Mouse (Mus musculus) heart, postnatal 36 days (tissue): ENCODE results near the gene Gm34653. TPM values are rescaled to one million over a fixed set of nuclear protein-coding genes. Genes with fewer than 3 reads are reported as not detected.
"Not testable (repeated sequence)": the region's sequence is repeated elsewhere in the genome, so short reads cannot be mapped to it uniquely, and the experiment has no call there.

Experiments
- DNase-seq, 2 experiments: peaks; one replicate each; pipeline ENCODE4 v3.0.0; 2021 to 2022
- intact Hi-C: fragments of 180-260 bp; cut with DNase I; formaldehyde crosslinking; loops from one replicate; pipeline ENCODE4 v1.15.1; 2025
- total RNA-seq, 2 experiments: library from RNA; stranded (reverse); gene quantifications; 2 replicates each; pipeline ENCODE4 v1.2.3; 2021

Gm34653 gene
- total RNA-seq, 2 experiments from 2014 or later = not detected

DNA sequence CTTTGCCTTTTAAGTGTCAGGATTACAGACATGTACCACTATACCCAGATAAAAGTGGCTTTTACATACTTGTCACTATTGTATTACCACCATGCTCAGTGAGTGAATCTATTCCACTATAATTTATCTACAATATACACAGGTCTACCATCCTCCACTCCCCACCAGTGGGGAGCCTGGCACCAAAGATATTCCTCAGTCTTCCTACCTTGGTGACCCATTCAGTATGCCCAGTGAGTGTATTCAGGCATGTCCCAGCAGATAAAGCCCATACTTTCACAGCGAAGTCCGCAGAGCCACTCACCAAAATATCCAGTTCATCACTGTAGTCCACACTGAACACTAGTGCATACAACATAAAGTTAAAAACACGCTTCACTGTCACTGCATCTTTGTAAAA is 22.0 kb upstream of the Gm34653 start:
- DNase-seq = no peak
- intact Hi-C loops = no loop called here

DNA sequence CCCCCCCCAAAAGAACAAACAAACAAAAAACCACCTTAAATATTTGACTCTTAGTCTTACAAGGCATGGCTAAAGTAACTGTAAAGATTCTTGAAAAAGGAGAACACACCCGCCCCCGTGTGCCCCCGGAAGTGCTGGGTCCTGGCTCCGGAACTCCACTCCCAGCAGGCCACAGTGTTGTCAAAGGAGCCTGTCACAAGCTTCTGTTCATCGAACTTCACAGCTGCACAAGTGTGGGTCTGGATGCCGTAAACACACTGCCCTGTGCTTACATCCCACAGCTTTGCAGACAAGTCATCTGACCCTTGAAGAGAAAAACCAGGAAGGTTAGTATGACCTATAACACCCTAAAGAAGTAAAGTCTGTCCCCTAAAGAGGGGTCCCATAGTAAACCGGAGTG is 20.1 kb upstream of the Gm34653 start:
- no peak for DNase-seq
- intact Hi-C loops = no loop called here

DNA sequence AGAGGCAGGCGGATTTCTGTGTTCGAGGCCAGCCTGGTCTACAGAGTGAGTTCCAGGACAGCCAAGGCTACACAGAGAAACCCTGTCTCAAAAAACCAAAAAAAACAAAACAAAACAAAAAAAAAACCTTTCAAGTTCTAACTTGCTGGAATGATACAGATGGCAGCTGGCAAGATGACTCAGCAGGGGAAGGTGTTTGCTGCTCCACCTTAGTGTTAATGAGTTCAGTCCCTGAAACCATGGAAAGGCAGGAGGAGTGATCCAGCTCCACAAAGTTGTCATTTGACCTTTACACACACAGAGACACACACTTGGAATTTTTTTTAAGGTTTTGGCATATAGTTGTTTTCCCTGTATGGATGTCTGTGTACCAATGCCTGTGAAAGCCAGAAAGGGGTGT is 16.9 kb upstream of the Gm34653 start:
- intact Hi-C loops, DNase-seq: not testable (repeated sequence)

DNA sequence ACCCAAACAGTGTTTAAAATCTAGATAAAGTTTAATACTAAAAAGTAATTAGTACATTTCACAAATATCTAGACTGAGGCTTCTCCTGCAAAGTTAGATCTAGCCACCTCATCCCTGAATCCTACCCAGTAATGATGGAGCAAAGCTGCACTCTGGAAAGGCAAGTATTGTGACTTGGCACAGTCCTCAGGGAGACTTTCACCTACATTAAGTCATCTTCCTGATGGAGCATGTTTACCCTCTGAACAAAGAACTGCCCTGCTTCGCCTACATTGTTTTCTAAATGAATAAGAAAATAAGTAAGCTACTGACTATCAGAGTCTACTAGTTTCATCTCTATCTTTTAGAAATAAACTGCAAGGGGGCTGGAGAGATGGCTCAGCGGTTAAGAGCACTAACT is 14.3 kb upstream of the Gm34653 start:
- DNase-seq = no peak
- intact Hi-C loops = no loop called here

DNA sequence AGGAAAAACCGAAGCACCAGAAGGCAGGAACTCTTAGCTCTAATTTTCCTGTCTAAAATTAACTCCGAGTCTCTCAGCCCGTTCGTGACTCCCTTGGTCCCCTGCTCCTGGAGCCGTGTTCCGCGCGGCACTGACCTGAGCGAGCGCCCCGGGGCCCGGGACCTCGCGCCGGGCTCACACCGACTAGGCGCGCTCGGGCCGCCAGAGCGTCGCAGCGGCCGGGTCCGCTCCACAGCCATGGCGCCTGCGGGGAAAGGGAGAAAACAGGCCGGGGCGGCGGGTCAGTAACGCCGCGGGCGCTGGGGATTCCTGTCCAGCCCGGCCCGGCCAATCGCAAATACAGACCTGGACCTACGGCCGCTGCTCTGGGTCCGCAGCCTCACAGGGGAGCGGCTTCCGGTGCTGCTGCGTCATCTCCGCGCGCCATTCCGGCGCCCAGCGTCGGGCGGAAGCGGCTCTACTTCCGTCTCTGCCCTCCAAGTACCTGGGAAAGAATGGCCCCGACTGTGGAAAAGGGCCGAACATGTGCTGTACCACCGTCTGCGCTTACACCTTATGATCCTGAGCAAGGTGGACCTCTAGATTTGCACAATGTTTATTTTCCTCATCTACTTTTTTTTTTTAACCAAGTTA is 6.9 kb upstream of the Gm34653 start, which contains the start of gene Fbxw2:
TSS of gene Fbxw2 (minus strand) at position 485 of the 633 bp plus-strand sequence.
- intact Hi-C loops = loop anchor here (2.0 to 5.0 kb wide), 3 partner anchors 21 to 76 kb away; no protein-coding TSS in a partner anchor

DNA sequence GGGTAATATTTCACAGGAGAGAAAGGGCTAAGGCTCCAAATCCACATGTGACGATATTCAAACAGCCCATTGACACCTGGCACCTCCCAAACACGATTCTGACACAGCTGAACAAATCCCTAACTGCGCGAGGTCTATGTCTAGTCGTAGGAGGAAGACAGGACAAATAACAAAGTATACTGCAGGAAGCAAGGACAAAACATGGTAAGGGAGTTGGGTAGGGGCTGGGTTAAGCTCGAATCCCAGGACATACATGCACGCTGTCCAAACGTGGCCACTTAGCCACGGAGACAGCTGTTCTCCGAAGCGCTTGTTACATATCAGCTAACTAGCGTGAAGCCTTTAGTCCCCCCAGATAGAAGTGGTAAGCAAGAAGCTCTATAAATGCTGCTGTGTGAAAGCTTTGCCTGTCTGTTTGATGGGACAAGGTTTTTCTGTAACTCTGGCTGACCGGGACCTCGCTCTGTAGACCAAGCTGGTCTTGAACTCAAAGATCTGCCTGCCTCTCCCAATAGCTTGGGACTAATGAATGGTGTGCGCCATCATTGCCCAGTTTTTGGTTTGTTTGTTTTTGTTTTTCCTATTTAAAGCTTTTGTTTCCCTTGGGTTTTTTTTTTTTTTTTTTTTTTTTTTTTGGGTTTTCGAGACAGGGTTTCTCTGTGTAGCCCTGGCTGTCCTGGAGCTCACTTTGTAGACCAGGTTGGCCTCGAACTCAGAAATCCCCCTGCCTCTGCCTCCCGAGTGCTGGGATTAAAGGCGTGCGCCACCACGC is 6.2 kb upstream of the Gm34653 start:
- intact Hi-C loops = loop anchor here (2.0 to 5.0 kb wide), 2 partner anchors 44 to 76 kb away; no protein-coding TSS in a partner anchor
- DNase-seq = peak in 1 of 2 experiments; percentile 8

More for the DNA sequence above, 6.9 kb upstream of the Gm34653 start, which contains the start of gene Fbxw2:
- DNase-seq = peak; percentile 92 to 93

DNA sequence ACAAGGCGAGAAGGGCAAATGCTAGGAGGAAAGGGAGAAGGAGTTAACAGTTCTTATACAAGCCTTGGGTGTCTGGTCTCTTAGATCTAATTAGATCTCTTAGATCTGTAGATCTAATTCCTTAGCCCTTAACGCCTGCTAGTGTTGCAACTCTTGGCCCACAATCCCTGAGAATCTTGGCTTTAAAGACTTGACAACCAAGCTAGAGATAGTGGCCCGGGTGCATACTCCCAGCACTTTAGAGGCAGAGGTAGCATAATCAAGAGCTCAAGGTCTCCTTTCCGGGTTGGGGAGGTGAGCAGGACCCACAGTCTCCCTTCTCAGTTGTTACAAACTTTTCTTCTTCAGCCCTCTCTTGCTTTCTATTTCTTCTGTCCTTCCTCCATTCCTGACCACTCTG is 5.2 kb upstream of the Gm34653 start:
- intact Hi-C loops = loop anchor here (2.0 to 5.0 kb wide), 2 partner anchors 43 to 75 kb away; no protein-coding TSS in a partner anchor

DNA sequence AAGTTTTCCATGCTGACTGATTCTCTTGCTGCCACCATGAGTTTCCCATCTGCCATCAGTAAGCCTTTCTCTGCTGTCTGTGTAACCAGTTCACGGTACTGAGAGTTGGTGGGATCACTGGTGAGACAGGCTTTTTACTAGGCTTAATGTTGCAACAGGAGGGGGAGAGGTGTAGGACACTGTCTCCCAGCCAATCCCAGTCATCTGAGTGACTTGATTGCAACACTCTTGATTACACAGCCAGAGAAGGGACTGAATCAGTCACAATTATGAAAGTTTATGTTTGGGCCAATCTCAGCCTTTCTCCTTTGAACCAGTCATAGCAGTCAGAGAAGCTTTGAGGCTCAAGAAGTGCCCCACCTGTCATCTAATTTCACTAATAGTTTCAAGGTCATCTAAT is 4.8 kb upstream of the Gm34653 start:
- no peak for DNase-seq
- intact Hi-C loops = loop anchor here (5.0 kb wide), 1 partner anchor 74 kb away; no protein-coding TSS in a partner anchor

More for the DNA sequence above, 5.2 kb upstream of the Gm34653 start:
- no peak for DNase-seq

DNA sequence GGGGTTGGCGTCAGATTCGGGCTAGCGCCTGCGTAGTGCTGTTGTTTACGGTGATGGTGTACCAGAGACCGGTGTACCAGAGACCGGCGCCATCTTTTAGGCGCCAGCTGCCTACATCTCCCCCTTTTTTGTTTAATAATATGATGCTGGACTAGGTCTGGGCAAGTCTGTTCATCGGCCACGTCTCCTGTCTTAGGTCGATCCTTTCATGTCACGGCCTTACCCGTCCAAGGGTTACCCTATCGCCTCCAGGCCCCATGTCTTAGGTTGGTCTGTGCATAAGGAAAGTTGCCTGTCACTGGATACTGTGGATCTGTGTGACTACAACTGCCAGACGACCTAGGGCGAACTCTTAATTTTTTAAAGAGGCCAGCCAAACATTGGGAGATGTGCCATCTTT is 2.7 kb upstream of the Gm34653 start:
- intact Hi-C loops, DNase-seq: not testable (repeated sequence)

DNA sequence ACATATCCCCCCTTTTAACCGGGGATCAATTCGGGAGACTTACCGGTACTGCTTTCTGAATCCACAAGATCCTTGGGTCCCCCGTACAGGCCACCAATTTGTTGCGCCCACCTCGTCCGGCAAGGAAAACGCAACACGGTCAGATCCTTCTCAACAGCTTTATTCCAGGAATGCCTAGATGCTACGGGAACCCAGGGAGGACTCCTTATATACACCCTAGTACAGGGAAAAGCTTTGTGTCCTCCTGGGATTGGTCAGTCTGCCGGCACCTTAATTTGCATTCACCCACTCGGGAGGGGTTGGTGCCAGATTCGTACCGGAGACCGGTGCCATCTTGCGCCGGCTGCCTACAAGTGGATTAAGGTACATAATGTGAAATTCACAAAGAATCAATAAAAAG is 817 bp downstream of the Gm34653 start:
- DNase-seq = no peak
- intact Hi-C loops = no loop called here

DNA sequence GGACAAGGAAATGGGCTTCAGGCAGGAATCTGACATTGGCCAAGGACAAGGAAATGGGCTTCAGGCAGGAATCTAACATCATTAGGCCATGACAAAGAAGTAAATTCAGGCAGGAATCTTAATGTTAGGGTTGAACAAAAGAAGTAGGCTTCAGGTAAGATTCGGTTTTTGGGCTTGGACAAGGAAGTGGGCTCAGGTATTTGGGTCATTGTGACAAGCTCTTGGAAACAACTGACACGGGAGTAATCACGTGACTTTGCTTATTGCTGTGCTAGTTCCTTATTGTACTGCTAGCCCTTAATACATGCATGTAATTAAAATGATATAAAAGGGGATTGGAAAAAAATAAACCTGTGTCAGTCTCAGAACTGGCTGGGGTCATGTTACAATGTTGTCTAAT is 2.9 kb downstream of the Gm34653 start:
- DNase-seq = no peak
- intact Hi-C loops = no loop called here

DNA sequence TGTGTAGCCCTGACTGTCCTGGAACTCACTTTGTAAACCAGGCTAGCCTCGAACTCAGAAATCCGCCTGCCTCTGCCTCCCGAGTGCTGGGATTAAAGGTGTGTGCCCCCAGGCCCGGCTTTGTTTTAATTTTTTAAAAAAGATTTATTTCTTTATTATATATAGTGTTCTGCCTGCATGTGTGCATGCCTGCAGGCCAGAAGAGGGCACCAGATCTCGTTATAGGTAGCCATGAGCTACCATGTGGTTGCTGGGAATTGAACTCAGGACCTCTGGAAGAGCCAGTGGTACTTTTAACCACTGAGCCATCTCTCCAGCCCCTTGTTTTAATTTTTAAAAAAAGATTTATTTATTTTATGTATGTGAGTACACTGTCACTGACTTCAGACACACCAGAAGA is 7.3 kb downstream of the Gm34653 start:
- intact Hi-C loops = loop anchor here (10.0 kb wide), 1 partner anchor 125 kb away; the partner anchor contains the start of gene Traf1
- not testable (repeated sequence) for DNase-seq

DNA sequence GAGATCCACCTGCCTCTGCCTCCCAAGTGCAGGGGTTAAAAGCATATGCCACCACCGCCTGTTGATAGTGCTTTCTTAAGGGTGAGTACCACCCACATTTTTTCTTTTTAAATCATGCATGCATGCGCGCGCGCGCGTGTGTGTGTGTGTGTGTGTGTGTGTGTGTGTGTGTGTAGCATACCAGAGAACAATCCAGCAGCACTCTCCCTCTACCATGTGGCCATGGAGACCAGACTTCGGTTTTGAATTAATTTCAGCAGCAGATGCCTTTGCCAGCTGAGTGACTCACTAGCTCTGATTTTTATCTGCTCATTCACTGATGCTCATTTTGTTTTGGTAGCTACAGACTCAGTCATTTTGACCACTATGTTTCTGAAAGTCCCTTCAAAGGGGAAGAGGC is 8.9 kb downstream of the Gm34653 start:
- no peak for DNase-seq
- intact Hi-C loops = loop anchor here (10.0 kb wide), 1 partner anchor 123 kb away; the partner anchor contains the start of gene Traf1

DNA sequence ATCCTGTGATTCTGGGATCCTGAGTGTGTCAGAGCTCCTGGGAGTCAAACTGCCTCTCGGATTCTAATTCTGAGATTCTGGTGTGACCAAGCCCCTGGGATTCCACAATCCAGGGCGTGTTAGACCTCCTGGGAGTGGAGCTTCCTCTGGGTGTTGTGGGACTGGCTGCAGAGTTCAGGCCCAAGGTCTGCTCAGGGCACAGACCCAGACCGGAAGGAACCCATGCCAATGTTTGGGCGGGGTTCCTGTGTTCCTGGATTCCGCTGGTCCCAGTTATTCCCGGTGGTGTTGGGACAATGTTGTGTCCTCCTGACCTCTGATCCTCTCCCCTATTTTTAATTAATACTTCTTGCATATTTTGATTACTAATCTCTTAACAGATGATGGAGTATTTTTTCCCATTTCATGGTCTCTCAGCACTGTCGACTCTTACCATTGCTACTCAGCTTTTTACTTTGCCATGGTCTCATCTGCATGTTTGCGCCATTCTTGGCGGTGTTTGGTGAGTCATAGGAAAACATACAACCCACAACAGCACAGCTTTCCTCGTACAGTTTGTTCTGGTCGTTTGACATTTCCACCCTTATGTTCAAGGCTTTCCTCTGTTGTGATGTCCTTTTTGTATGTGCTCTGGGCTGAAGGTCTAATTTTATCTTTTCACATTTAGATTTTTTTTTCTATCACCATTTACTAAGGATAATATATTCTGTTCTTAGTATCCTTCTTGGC is 10.6 kb downstream of the Gm34653 start:
- intact Hi-C loops = loop anchor here (10.0 kb wide), 1 partner anchor 121 kb away; the partner anchor contains the start of gene Traf1
- peak; percentile 76 to 77 for DNase-seq

DNA sequence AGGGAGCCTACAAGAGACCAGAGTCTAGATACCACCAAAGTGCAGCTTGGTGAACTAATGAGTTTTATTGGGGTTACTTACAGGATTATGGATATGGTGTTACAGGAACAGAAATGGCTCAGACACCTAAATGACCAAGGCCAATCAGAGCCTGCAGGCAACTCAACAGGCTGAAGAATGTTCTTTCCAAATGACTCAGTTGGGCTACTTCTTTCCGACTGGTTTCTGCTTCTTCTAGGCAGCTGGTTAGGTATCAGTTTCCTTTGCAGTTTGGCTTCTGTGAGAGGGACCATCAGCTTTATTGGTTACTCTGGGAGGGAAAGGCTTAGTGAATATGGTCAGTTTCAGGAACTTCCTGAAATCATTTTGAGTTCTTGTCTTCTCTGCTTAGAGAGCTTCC is 14.9 kb downstream of the Gm34653 start:
- no peak for DNase-seq
- intact Hi-C loops = loop anchor here (10.0 kb wide), 1 partner anchor 117 kb away; the partner anchor contains the start of gene Traf1

DNA sequence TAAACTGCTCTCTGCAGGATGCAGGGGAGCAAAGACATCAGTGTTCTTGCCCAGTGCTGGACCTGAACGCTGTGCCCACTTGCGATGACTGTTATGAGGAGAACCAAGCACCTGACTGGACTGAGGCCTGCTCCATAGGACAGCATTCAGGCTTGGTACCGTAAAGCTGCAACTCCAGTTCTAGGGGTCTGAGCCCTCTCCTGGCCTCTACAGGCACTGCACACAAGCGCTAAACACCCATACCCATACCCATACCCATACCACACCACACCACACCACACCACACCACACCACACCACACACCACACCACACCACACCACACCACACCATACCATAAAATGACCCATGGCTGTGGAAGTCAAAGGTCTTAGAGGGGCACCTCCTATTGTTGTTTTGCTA is 22.5 kb downstream of the Gm34653 start:
- intact Hi-C loops = no loop called here
- DNase-seq = no peak

DNA sequence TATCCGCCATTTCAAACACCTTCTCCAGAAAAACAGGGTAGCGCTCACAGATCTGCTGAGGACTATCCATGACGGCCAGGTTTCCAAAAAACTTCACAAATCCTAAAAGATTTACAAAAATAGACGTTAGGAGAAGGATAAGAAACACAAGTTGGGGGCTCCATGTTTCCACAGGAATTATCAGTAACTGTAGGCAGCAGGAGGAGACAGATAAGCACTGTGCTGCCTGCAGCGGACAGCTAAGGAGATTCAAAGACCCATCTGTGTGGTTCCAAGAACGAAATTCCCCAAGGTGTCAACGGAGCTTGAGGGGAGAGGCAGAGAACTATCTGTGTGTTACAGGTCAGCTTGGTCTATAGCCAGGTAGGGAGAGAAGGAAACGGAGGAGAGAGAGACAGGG is 24.9 kb downstream of the Gm34653 start:
- intact Hi-C loops = no loop called here
- DNase-seq = no peak

DNA sequence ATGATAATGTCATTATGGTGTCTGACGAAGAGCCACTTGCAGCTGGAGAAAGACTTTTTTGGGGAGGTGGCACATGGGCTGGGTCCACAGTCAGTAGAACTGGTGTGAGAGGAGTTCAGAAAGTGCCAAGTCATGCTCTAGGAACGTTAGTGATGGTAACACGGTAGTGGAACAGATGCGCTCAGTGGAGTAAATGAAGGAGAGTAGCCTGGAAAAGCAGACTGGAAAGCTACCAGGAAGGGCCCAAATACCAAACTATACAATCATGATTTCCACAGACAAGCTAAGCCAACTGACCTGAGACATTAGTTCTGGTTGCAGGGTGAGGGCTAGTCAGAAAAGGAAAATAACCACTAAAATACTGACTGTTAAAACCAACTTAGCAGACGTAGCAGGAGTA is 36.9 kb downstream of the Gm34653 start:
- intact Hi-C loops = loop anchor here (2.0 to 5.0 kb wide), 3 partner anchors 37 to 238 kb away; partner anchors contain the start of genes Cntrl and Fbxw2
- no peak for DNase-seq

DNA sequence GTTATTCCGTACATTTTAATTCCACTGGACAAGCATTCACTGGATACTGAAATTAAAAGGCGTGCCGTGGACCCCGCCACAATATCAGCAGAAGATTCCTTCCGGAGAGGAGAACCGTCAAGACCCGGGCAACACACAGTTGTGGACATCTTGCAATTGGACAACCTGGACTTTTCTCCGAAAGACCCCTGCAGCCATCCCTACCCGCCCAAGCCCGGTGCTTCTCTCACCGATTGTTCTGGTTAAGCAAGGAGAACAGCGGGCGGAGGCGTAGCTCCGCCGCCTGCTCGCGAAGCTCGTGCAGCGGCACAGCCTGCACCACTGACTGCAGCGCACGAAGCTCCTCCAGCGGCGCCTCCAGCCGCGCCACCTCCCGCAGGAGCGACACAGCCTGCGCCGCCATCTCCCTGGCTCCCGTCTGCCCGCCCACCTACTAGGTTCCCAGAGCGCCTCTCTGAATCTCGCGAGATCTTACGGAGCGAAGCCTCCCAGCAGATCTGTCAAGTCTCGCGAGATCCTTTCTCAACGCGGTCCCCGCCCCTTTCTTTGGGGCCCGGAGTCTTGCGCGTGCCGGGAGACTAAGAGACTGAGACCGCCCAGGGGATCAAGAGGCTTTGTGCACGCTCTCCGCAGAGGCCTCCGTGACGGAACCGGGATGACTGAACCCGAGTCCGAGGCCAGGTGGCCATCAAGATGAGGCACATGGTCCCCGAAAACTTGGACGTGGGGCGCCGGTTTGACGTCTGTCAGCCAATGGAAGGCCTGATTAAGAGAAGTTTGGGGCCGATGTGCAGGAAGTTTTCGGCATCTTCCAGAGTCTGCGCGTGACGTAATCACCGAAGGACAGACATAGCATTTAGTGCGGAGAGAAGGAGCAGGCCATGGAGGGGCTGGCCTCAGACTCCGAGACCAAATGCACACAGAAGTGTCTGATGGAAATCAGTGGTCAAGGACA is 38.0 kb downstream of the Gm34653 start:
- intact Hi-C loops = loop anchor here (2.0 to 5.0 kb wide), 3 partner anchors 36 to 237 kb away; partner anchors contain the start of genes Cntrl and Fbxw2
- DNase-seq = peak; percentile 90 to 94
